Mouse (Mus musculus) heart, adult 2 months (tissue): ENCODE results near the gene Gm20388.

Source experiments
- CTCF ChIP-seq: fragments of 200-600 bp; IDR thresholded peaks from 2 replicates; pipeline ENCODE4 v1.8.1; 2022; ENCODE audit warnings: antibody characterized with exemption, mild to moderate bottlenecking, moderate library complexity
- POLR2A ChIP-seq: fragments of 200-500 bp; IDR thresholded peaks from 2 replicates; pipeline ENCODE4 v1.6.1; 2011; ENCODE audit warnings: mild to moderate bottlenecking, low read depth, low read length, control low read depth; ENCODE audit not compliant: insufficient read depth

- TF ChIP-seq POLR2A (no peak), CTCF (no peak)
Measured at GRCm38 (mm10) chr8:120015916-120016315, 105.3 kb downstream of the Gm20388 start.
